Mouse (Mus musculus) stomach, embryonic 16.5 days (tissue): ENCODE measurements around the gene Qprt. TPM values are rescaled to one million over a fixed set of nuclear protein-coding genes. Genes with fewer than 3 reads are reported as not detected.

Source experiments
- ATAC-seq: fragments of 200-750 bp; cut with Nextera tagmentation; 2 replicates; pipeline ENCODE4 v1.8.0; 2017; ENCODE audit warnings: moderate number of reproducible peaks, moderate TSS enrichment; ENCODE audit not compliant: insufficient read depth, low FRiP score
- H3K27ac ChIP-seq: fragments of 300-500 bp; sonication (generic); 2 replicates; pipeline ENCODE4 v1.5.1; 2014; ENCODE audit warnings: low read length
- H3K27me3 ChIP-seq: fragments of 300-500 bp; sonication (generic); 2 replicates; pipeline ENCODE4 v1.6.1; 2014; ENCODE audit warnings: low read length, control low read depth, mixed read lengths; ENCODE audit not compliant: control insufficient read depth, insufficient read depth
- H3K36me3 ChIP-seq: fragments of 300-500 bp; sonication (generic); 2 replicates; pipeline ENCODE4 v1.6.1; 2014; ENCODE audit warnings: low read length; ENCODE audit not compliant: control insufficient read depth, insufficient read depth
- H3K4me1 ChIP-seq: fragments of 300-500 bp; sonication (generic); 2 replicates; pipeline ENCODE4 v1.6.1; 2014; ENCODE audit warnings: low read length, control low read depth, mixed read lengths; ENCODE audit not compliant: control insufficient read depth, insufficient read depth
- H3K4me2 ChIP-seq: fragments of 300-500 bp; sonication (generic); 2 replicates; pipeline ENCODE4 v1.6.1; 2014; ENCODE audit warnings: low read depth, low read length, mixed read lengths
- H3K4me3 ChIP-seq: fragments of 300-500 bp; sonication (generic); replicated peaks from 2 replicates; pipeline ENCODE4 v1.5.1; 2014; ENCODE audit warnings: mild to moderate bottlenecking, low read length
- H3K9ac ChIP-seq: fragments of 300-500 bp; sonication (generic); 2 replicates; pipeline ENCODE4 v1.6.1; 2014; ENCODE audit warnings: low read length
- H3K9me3 ChIP-seq: fragments of 300-500 bp; sonication (generic); replicated peaks from 2 replicates; pipeline ENCODE4 v1.6.1; 2016; ENCODE audit warnings: low read length, control low read depth; ENCODE audit not compliant: control insufficient read depth
- WGBS: fragments of 180-500 bp; shearing (Covaris S2); extraction: QIAGEN DNeasy Blood & Tissue Kit; methylation state at CpG from one replicate; pipeline ENCODE4 v1.1.7; 2014; 5-methylcytosine and 5-hydroxymethylcytosine counted together
- polyA plus RNA-seq: library from polyadenylated mRNA; unstranded; fragments of >200 nt; fragmentation: Nextera tagmentation; extraction: Ambion mirVana; gene quantifications from 2 replicates; pipeline ENCODE4 v1.2.1, GENCODE M21; 2015

The Qprt gene
- polyA plus RNA-seq, 1 experiment from 2014 or later: 4.8 TPM

GRCm38 (mm10) chr7:127114920-127115319 is 7.1 kb downstream of the Qprt start:
- H3K27me3 ChIP-seq: 0 out of 2 replicates have a peak, but pooled peaks cover under 1% of the 10 kb centered on the region
- H3K4me1 ChIP-seq: peaks cover 18% of the 10 kb centered on the region
- no peak overlapping the region for H3K27ac ChIP-seq
- no peak overlapping the region for H3K4me2 ChIP-seq
- no peaks in the 10 kb centered on the region for H3K36me3 ChIP-seq
- no peak overlapping the region for H3K9ac ChIP-seq
- no peak overlapping the region for H3K4me3 ChIP-seq
- 70% methylated on average over 11 of the region's 11 CpGs for WGBS
- no peaks in the 10 kb centered on the region for H3K9me3 ChIP-seq
- ATAC-seq: no peak

- H3K9ac ChIP-seq: no peak overlapping the region
- no peaks in the 10 kb centered on the region for H3K9me3 ChIP-seq
- no peaks in the 10 kb centered on the region for H3K36me3 ChIP-seq
- H3K4me3 ChIP-seq: no peak overlapping the region
- no peak overlapping the region for H3K4me2 ChIP-seq
- H3K27ac ChIP-seq: peak overlapping the region; percentile 15; the same call in 1 of the 2 replicates
- no peak for ATAC-seq
- H3K27me3 ChIP-seq: no peaks in the 10 kb centered on the region
- 48% methylated on average over 12 of the region's 12 CpGs for WGBS
- peaks cover 18% of the 10 kb centered on the region for H3K4me1 ChIP-seq
Measured at GRCm38 (mm10) chr7:127113614-127114259, 8.3 kb downstream of the Qprt start.

GRCm38 (mm10) chr7:127112921-127113597 is 9.0 kb downstream of the Qprt start:
- Histone ChIP-seq H3K9ac (0 out of 2 replicates have a peak overlapping the region, but pooled peaks have one; percentile 31), H3K4me2 (no peak overlapping the region), H3K27ac (peak overlapping the region; percentile 15; the same call in 1 of the 2 replicates), H3K27me3 (no peaks in the 10 kb centered on the region), H3K36me3 (no peaks in the 10 kb centered on the region), H3K9me3 (no peaks in the 10 kb centered on the region), H3K4me1 (peaks cover 16% of the 10 kb centered on the region), H3K4me3 (no peak overlapping the region)
- no peak for ATAC-seq
- 34% methylated on average over 9 of the region's 9 CpGs for WGBS

DNA sequence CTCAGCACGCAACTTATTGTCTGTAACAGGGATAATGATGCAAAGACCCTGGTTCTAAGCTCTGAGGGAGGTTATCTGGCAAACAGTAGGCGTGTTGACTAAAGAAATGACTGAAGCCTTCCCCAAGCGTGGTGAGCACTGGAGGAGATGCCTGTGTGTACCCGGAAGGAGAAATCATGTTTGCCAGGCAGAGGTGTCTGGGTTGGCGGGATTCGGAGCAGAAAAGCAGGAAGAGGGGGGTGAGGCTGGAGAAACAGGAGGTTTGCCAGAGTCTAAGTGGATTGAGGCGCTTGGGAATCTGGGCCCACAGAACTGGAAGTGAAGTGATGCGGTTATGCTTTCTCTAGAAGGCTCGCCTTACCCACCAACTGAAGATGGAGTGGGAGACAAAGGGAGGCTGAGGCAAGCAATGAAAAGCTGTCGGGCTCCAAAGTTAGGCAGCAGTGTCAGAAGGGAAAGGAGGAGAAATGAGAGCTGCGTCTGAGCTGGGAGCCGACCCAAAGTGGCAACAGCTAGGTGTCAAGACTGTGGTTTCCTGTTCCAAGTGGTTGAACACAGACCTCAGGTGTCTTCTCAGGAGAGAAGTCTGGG is 9.7 kb downstream of the Qprt start:
- H3K4me1 ChIP-seq: peaks cover 10% of the 10 kb centered on the region
- H3K4me3 ChIP-seq: no peak overlapping the region
- no peak overlapping the region for H3K27ac ChIP-seq
- H3K4me2 ChIP-seq: no peak overlapping the region
- no peaks in the 10 kb centered on the region for H3K9me3 ChIP-seq
- no peak for ATAC-seq
- 72% methylated on average over 12 of the region's 12 CpGs for WGBS
- H3K36me3 ChIP-seq: no peaks in the 10 kb centered on the region
- no peak overlapping the region for H3K9ac ChIP-seq
- H3K27me3 ChIP-seq: no peaks in the 10 kb centered on the region

- no peak overlapping the region for H3K4me2 ChIP-seq
- no peaks in the 10 kb centered on the region for H3K36me3 ChIP-seq
- peaks cover 10% of the 10 kb centered on the region for H3K4me1 ChIP-seq
- H3K9ac ChIP-seq: no peak overlapping the region
- 42% methylated on average over 6 of the region's 6 CpGs for WGBS
- H3K27ac ChIP-seq: no peak overlapping the region
- no peaks in the 10 kb centered on the region for H3K27me3 ChIP-seq
- H3K9me3 ChIP-seq: no peaks in the 10 kb centered on the region
- H3K4me3 ChIP-seq: no peak overlapping the region
- peak; percentile 33; the same call in 1 of the 2 replicates for ATAC-seq
Measured at GRCm38 (mm10) chr7:127111461-127111860, 10.6 kb downstream of the Qprt start.

DNA sequence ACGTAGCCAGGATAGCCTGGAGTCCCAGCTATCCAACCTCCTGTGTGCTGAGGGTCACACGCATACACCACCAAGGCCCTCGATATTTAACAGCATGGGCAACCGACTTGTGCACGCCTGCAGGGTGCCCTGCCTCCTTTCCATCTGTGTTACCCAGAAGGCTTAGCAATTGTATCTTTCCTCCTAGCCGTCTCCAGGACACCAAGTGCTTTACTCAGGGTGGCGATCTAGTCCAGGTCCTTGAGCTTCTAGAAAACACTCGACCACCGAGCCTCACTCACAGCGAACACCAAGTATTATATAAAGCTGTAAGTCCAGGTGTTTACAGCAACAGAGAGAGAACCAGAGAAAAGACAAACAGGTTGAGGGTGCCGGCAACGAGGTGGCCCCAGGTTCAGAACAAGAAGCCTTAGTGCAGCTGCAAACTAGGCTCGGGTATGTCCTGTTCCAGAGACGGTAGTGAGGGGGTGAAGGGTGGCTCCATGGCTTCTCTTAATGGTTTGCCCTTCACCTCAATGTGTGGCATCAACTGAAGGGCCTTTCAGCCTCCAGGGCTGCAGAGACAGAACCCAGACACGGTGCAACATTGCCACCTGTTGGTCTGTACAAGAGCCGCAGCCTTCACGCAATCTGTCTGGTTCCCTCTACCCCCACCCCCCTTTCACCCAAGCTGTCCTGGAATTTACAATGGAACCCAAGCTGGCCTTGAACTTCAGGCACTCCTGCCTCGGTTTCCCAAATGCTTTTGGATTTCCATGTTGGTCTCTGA is 11.6 kb downstream of the Qprt start:
- H3K27ac ChIP-seq: no peak overlapping the region
- no peak overlapping the region for H3K9ac ChIP-seq
- H3K36me3 ChIP-seq: no peaks in the 10 kb centered on the region
- no peak overlapping the region for H3K4me3 ChIP-seq
- ATAC-seq: no peak
- no peaks in the 10 kb centered on the region for H3K9me3 ChIP-seq
- 42% methylated on average over 18 of the region's 18 CpGs for WGBS
- H3K4me1 ChIP-seq: peaks cover 10% of the 10 kb centered on the region
- H3K4me2 ChIP-seq: no peak overlapping the region
- no peaks in the 10 kb centered on the region for H3K27me3 ChIP-seq

DNA sequence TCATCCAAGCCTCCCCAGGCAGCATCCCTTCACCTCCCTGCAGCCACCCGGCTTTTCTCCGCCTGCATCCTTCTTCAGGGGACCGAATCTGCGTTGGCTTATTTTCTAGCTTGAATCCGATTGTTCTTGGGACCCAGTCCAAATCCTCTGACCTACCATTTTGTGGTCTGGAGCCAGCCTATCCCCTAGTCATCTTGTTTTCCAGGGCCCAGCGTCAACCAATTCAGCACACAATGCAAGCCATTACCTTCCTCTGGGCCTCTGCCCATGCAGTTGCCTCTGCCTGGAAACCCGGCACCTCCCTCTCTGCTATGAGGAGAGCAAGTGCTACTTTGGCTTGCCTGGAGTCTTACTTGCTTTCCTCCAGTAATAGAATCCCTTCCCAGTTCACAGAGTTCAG is 16.5 kb downstream of the Qprt start:
- Histone ChIP-seq H3K9me3 (no peaks in the 10 kb centered on the region), H3K4me1 (no peaks in the 10 kb centered on the region), H3K9ac (no peak overlapping the region), H3K27ac (no peak overlapping the region), H3K36me3 (no peaks in the 10 kb centered on the region), H3K4me3 (no peak overlapping the region), H3K27me3 (no peaks in the 10 kb centered on the region), H3K4me2 (no peak overlapping the region)
- no peak for ATAC-seq
- WGBS: 69% methylated on average over 7 of the region's 7 CpGs

- peak; percentile 88 for ATAC-seq
- Histone ChIP-seq H3K27me3 (no peaks in the 10 kb centered on the region), H3K36me3 (no peaks in the 10 kb centered on the region), H3K27ac (no peak overlapping the region), H3K9ac (peak overlapping the region; percentile 59), H3K4me1 (no peaks in the 10 kb centered on the region), H3K4me2 (peak overlapping the region; percentile 59), H3K4me3 (peak overlapping the region; percentile 45), H3K9me3 (no peaks in the 10 kb centered on the region)
- 14% methylated on average over 17 of the region's 17 CpGs for whole genome bisulfite sequencing
Measured at GRCm38 (mm10) chr7:127104560-127105332, 17.3 kb downstream of the Qprt start.
